Mouse (Mus musculus): Measurements from ENCODE around the gene Doc2a.

- TF ChIP-seq CTCF (IDR thresholded peaks at IDR 0.05; ENCODE audit: control insufficient read depth, insufficient read depth, insufficient read length) (no peak), USF1 (IDR thresholded peaks at IDR 0.05; ENCODE audit: low read depth) (no peak), MYOD1 (IDR thresholded peaks at IDR 0.05; ENCODE audit: control insufficient read depth, insufficient read length, low read depth) (no peak), MAX (IDR thresholded peaks at IDR 0.05) (peak; percentile 60)
Measured at GRCm38 (mm10) chr7:126808703-126809455, 38.3 kb upstream of the Doc2a start.
